8 mouse cellular contexts compared by ENCODE assay signal in the genomic region with DNA sequence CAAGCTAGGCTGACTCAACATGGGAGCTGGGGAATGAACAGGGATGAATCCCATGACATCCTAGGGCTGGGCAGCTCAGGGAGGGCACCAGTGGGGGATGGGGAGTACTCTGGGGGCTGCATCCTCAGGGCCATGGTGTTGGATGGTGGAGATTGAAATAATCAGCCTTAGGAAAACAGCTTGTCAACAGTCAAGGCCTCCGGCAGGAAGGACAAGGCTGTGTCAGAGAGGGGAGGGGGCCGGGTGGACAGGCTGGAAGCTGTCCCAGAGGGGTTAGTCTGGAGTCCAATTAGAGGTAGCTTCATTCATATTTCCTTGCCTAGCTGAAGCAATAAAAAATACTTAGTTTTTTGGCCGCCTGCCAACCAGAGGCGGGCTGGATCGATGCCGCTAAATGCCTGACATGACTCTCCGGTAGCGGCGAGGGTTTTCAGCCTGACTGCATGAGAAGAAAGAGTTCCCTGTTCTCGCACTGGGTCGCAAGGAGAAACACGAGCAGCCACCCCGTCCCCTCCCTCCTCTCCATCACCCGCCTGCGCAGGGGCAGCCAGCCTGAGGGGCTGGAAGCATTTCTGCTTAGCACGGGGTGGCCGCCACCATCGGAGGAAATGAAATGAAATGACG. TPM values are rescaled to one million over a fixed set of nuclear protein-coding genes. Genes with fewer than 3 reads are reported as not detected.
DNase-seq lines count a peak whose midpoint lies in the region; ATAC-seq and TF ChIP-seq lines count a peak whose summit lies in the region.

No protein-coding gene starts in this region.

- H3K36me3 ChIP-seq in forebrain, embryonic 12.5 days (replicated peaks), result peaks cover 72% of the 10 kb centered on the region
- H3K36me3 ChIP-seq in heart, embryonic 15.5 days, result peaks cover 31% of the 10 kb centered on the region
- H3K36me3 ChIP-seq in limb, embryonic 14.5 days (ENCODE audit: control insufficient read depth, insufficient read depth, low read length), result peaks cover 91% of the 10 kb centered on the region

- peaks cover 16% of the 10 kb centered on the region for H3K27me3 ChIP-seq in forebrain, embryonic 12.5 days
- H3K27me3 ChIP-seq in heart, embryonic 15.5 days, result peaks cover 91% of the 10 kb centered on the region
- H3K27me3 ChIP-seq in limb, embryonic 14.5 days (ENCODE audit: control insufficient read depth, insufficient read depth, low read length), result no peaks in the 10 kb centered on the region

- WGBS in lung, adult 2 months, result 54% methylated on average over 19 of the region's 19 CpGs
- WGBS in forebrain, embryonic 12.5 days, result 2% methylated on average over 19 of the region's 19 CpGs
- 30% methylated on average over 19 of the region's 19 CpGs for WGBS in heart, embryonic 15.5 days
- WGBS in limb, embryonic 14.5 days, result 4% methylated on average over 19 of the region's 19 CpGs

- TF ChIP-seq POLR2A in lung, adult 2 months (IDR thresholded peaks at IDR 0.05; ENCODE audit: borderline replicate concordance, extremely low read depth, low read depth, low read length), result no peak
- no peak for TF ChIP-seq POLR2A in limb, embryonic 14.5 days (IDR thresholded peaks at IDR 0.05; ENCODE audit: borderline replicate concordance, extremely low read depth, insufficient read depth, insufficient read length)

- H3K9me3 ChIP-seq in forebrain, embryonic 12.5 days, result no peaks in the 10 kb centered on the region
- H3K9me3 ChIP-seq in heart, embryonic 15.5 days (replicated peaks), result no peaks in the 10 kb centered on the region
- no peaks in the 10 kb centered on the region for H3K9me3 ChIP-seq in limb, embryonic 14.5 days (ENCODE audit: control insufficient read depth, low read length)

- ATAC-seq in forebrain, embryonic 12.5 days (ENCODE audit: low FRiP score), result peak; percentile 90
- peak; percentile 68 for ATAC-seq in heart, embryonic 15.5 days (replicated peaks; ENCODE audit: insufficient number of reproducible peaks, insufficient read depth, low FRiP score, low read depth)
- peak; percentile 88 for ATAC-seq in limb, embryonic 14.5 days (ENCODE audit: low FRiP score, low read depth)
- no peak for ATAC-seq in activated CD4-positive, CD25-positive, alpha-beta regulatory T cell, adult 4 months

- H3K4me2 ChIP-seq in forebrain, embryonic 12.5 days, result peak overlapping the region; percentile 40
- peak overlapping the region; percentile 29 for H3K4me2 ChIP-seq in heart, embryonic 15.5 days
- H3K4me2 ChIP-seq in limb, embryonic 14.5 days (replicated peaks; ENCODE audit: low read depth, low read length, severe bottlenecking), result peak overlapping the region; percentile 24

- H3K4me3 ChIP-seq in lung, adult 2 months (replicated peaks; ENCODE audit: extremely low read depth, low read depth, low read length), result no peak overlapping the region
- H3K4me3 ChIP-seq in forebrain, embryonic 12.5 days (replicated peaks), result no peak overlapping the region; the same call in 1 of the 2 replicates
- H3K4me3 ChIP-seq in heart, embryonic 15.5 days, result 0 out of 2 replicates have a peak overlapping the region, but pooled peaks have one; percentile 7
- H3K4me3 ChIP-seq in limb, embryonic 14.5 days (replicated peaks; ENCODE audit: low read length), result 0 out of 2 replicates have a peak overlapping the region, but pooled peaks have one; percentile 6

- H3K27ac ChIP-seq in forebrain, embryonic 12.5 days, result peak overlapping the region; percentile 84
- H3K27ac ChIP-seq in heart, embryonic 15.5 days, result no peak overlapping the region
- H3K27ac ChIP-seq in limb, embryonic 14.5 days (replicated peaks; ENCODE audit: low read depth, low read length), result peak overlapping the region; percentile 26; the same call in 1 of the 2 replicates

- no peak for TF ChIP-seq CTCF in lung, adult 2 months (IDR thresholded peaks at IDR 0.05; ENCODE audit: insufficient read depth, low read length)

- H3K4me1 ChIP-seq in lung, adult 2 months (ENCODE audit: control insufficient read depth, insufficient read depth, low read length), result peaks cover 5% of the 10 kb centered on the region
- peaks cover 69% of the 10 kb centered on the region for H3K4me1 ChIP-seq in forebrain, embryonic 12.5 days
- peaks cover 18% of the 10 kb centered on the region for H3K4me1 ChIP-seq in heart, embryonic 15.5 days (replicated peaks)
- peaks cover 55% of the 10 kb centered on the region for H3K4me1 ChIP-seq in limb, embryonic 14.5 days (ENCODE audit: control insufficient read depth, insufficient read depth, low read length)

- peak; percentile 53 to 56 for DNase-seq in lung, adult 18-20 months
- no peak for DNase-seq in lung, adult 2 months
- DNase-seq in kidney, postnatal 10 days, result peak; percentile 91
- DNase-seq in limb, embryonic 14.5 days (ENCODE audit: low spot score), result peak; percentile 91
- peak; percentile 68 for DNase-seq in ovary, postnatal 14 days (ENCODE audit: low spot score)

- peak overlapping the region; percentile 21; the same call in 1 of the 2 replicates for H3K9ac ChIP-seq in forebrain, embryonic 12.5 days
- H3K9ac ChIP-seq in heart, embryonic 15.5 days, result no peak overlapping the region
- H3K9ac ChIP-seq in limb, embryonic 14.5 days (ENCODE audit: low read depth, low read length, severe bottlenecking), result no peak overlapping the region

RNA-seq across cellular contexts. Expression of a gene that starts 32.9 kb away (rescaled TPM):
- polyA plus RNA-seq in lung, adult 2 months (2012; rRNA removed), result 55.1 and 59.1 TPM in 2 replicates
- polyA plus RNA-seq in forebrain, embryonic 12.5 days (2016; fragmentation: Nextera tagmentation; extraction: Ambion mirVana), result 55.6 and 56.2 TPM in 2 replicates
- polyA plus RNA-seq in heart, embryonic 15.5 days (2015; fragmentation: Nextera tagmentation; extraction: Ambion mirVana), result 7.3 and 14.3 TPM in 2 replicates
- polyA plus RNA-seq in limb, embryonic 14.5 days (2012; rRNA removed), result 113 and 156 TPM in 2 replicates
- polyA plus RNA-seq in limb, embryonic 14.5 days (2014; fragmentation: Nextera tagmentation; extraction: Ambion mirVana), result 45.1 and 47.3 TPM in 2 replicates
- 10 to 100 TPM; 20.4 to 21.1 TPM for polyA plus RNA-seq in activated CD4-positive, CD25-positive, alpha-beta regulatory T cell, adult 4 months (2017; shearing (Covaris generic))

Comparison
In these comparisons a context has a peak if more than half of its experiments do, and no peak if none do; other contexts are left out.
1. H3K4me3 ChIP-seq: peak in heart, embryonic 15.5 days (single experiment) and limb, embryonic 14.5 days (single experiment); none in lung, adult 2 months (single experiment) and forebrain, embryonic 12.5 days (single experiment).
2. Peak in every context shown above with its lines, with median percentiles within 50 percentile points of each other: H3K4me2 ChIP-seq.